Mouse (Mus musculus): ENCODE measurements around the gene Ildr2. TPM values are rescaled to one million over a fixed set of nuclear protein-coding genes. Genes with fewer than 3 reads are reported as not detected.

The Ildr2 gene
- polyA plus RNA-seq, 1 experiment, result not detected

GRCm38 (mm10) chr1:166344300-166345077 is 90.5 kb downstream of the Ildr2 start:
- no peaks in the 10 kb centered on the region; the same call in 1 of the 2 replicates for H3K9me3 ChIP-seq (ENCODE audit: control insufficient read depth, low read length)
- no peaks in the 10 kb centered on the region for H3K36me3 ChIP-seq (ENCODE audit: control insufficient read depth)
- no peak overlapping the region for H3K4me3 ChIP-seq (replicated peaks)
- H3K4me1 ChIP-seq (ENCODE audit: control insufficient read depth), result no peaks in the 10 kb centered on the region
- TF ChIP-seq GATA1 (IDR thresholded peaks at IDR 0.05; ENCODE audit: low read length), result no peak
- no peak for TF ChIP-seq TAL1 (IDR thresholded peaks at IDR 0.05; ENCODE audit: low read length)
- H3K27me3 ChIP-seq (ENCODE audit: control insufficient read depth), result peaks cover 2% of the 10 kb centered on the region; the same call in 1 of the 2 replicates

- no peaks in the 10 kb centered on the region for H3K4me1 ChIP-seq (ENCODE audit: control insufficient read depth)
- TF ChIP-seq TAL1 (IDR thresholded peaks at IDR 0.05; ENCODE audit: low read length) (no peak), GATA1 (IDR thresholded peaks at IDR 0.05; ENCODE audit: low read length) (no peak)
- H3K4me3 ChIP-seq (replicated peaks), result no peak overlapping the region
Observed at GRCm38 (mm10) chr1:166345602-166346001, 91.7 kb downstream of the Ildr2 start.

GRCm38 (mm10) chr1:166346906-166347305 is 93.0 kb downstream of the Ildr2 start:
- TF ChIP-seq TAL1 (IDR thresholded peaks at IDR 0.05; ENCODE audit: low read length), result no peak
- no peak for TF ChIP-seq GATA1 (IDR thresholded peaks at IDR 0.05; ENCODE audit: low read length)
- no peaks in the 10 kb centered on the region for H3K36me3 ChIP-seq (ENCODE audit: control insufficient read depth)
- H3K27me3 ChIP-seq (ENCODE audit: control insufficient read depth), result peaks cover 2% of the 10 kb centered on the region; the same call in 1 of the 2 replicates
- H3K4me3 ChIP-seq (replicated peaks), result no peak overlapping the region
- no peaks in the 10 kb centered on the region for H3K4me1 ChIP-seq (ENCODE audit: control insufficient read depth)
- H3K9me3 ChIP-seq (ENCODE audit: control insufficient read depth, low read length), result peaks cover 8% of the 10 kb centered on the region

More at GRCm38 (mm10) chr1:166345602-166346001, 91.7 kb downstream of the Ildr2 start:
- H3K36me3 ChIP-seq (ENCODE audit: control insufficient read depth), result no peaks in the 10 kb centered on the region
- peaks cover 4% of the 10 kb centered on the region for H3K9me3 ChIP-seq (ENCODE audit: control insufficient read depth, low read length)
- H3K27me3 ChIP-seq (ENCODE audit: control insufficient read depth), result peaks cover 2% of the 10 kb centered on the region; the same call in 1 of the 2 replicates

- Histone ChIP-seq H3K4me3 (replicated peaks) (no peak overlapping the region), H3K4me1 (ENCODE audit: control insufficient read depth) (no peaks in the 10 kb centered on the region), H3K27me3 (ENCODE audit: control insufficient read depth) (peaks cover 2% of the 10 kb centered on the region; the same call in 1 of the 2 replicates), H3K9me3 (ENCODE audit: control insufficient read depth, low read length) (peaks cover 8% of the 10 kb centered on the region), H3K36me3 (ENCODE audit: control insufficient read depth) (no peaks in the 10 kb centered on the region)
- TF ChIP-seq GATA1 (IDR thresholded peaks at IDR 0.05; ENCODE audit: low read length) (no peak), TAL1 (IDR thresholded peaks at IDR 0.05; ENCODE audit: low read length) (no peak)
Observed at GRCm38 (mm10) chr1:166349341-166349740, 95.4 kb downstream of the Ildr2 start.

GRCm38 (mm10) chr1:166349751-166350150 is 95.8 kb downstream of the Ildr2 start:
- Histone ChIP-seq H3K4me3 (replicated peaks) (no peak overlapping the region), H3K9me3 (ENCODE audit: control insufficient read depth, low read length) (peaks cover 8% of the 10 kb centered on the region), H3K27me3 (ENCODE audit: control insufficient read depth) (peaks cover 2% of the 10 kb centered on the region; the same call in 1 of the 2 replicates), H3K36me3 (ENCODE audit: control insufficient read depth) (no peaks in the 10 kb centered on the region), H3K4me1 (ENCODE audit: control insufficient read depth) (no peaks in the 10 kb centered on the region)
- no peak for TF ChIP-seq GATA1 (IDR thresholded peaks at IDR 0.05; ENCODE audit: low read length)
- TF ChIP-seq TAL1 (IDR thresholded peaks at IDR 0.05; ENCODE audit: low read length), result no peak

GRCm38 (mm10) chr1:166360157-166360855 is 106.4 kb downstream of the Ildr2 start:
- H3K9me3 ChIP-seq (ENCODE audit: control insufficient read depth, low read length), result no peaks in the 10 kb centered on the region
- no peak overlapping the region for H3K4me3 ChIP-seq (replicated peaks)
- H3K36me3 ChIP-seq (ENCODE audit: control insufficient read depth), result no peaks in the 10 kb centered on the region
- no peaks in the 10 kb centered on the region for H3K4me1 ChIP-seq (ENCODE audit: control insufficient read depth)
- TF ChIP-seq TAL1 (IDR thresholded peaks at IDR 0.05; ENCODE audit: low read length) (no peak), GATA1 (IDR thresholded peaks at IDR 0.05; ENCODE audit: low read length) (no peak)
- no peaks in the 10 kb centered on the region; the same call in 1 of the 2 replicates for H3K27me3 ChIP-seq (ENCODE audit: control insufficient read depth)

- no peaks in the 10 kb centered on the region; the same call in 1 of the 2 replicates for H3K9me3 ChIP-seq (ENCODE audit: control insufficient read depth, low read length)
- H3K36me3 ChIP-seq (ENCODE audit: control insufficient read depth), result no peaks in the 10 kb centered on the region
- no peaks in the 10 kb centered on the region; the same call in 1 of the 2 replicates for H3K27me3 ChIP-seq (ENCODE audit: control insufficient read depth)
- no peaks in the 10 kb centered on the region for H3K4me1 ChIP-seq (ENCODE audit: control insufficient read depth)
- H3K4me3 ChIP-seq (replicated peaks), result no peak overlapping the region
- TF ChIP-seq GATA1 (IDR thresholded peaks at IDR 0.05; ENCODE audit: low read length) (no peak), TAL1 (IDR thresholded peaks at IDR 0.05; ENCODE audit: low read length) (no peak)
Observed at GRCm38 (mm10) chr1:166360896-166361295, 107.0 kb downstream of the Ildr2 start.

GRCm38 (mm10) chr1:166361842-166362241 is 107.9 kb downstream of the Ildr2 start:
- H3K4me1 ChIP-seq (ENCODE audit: control insufficient read depth), result no peaks in the 10 kb centered on the region
- no peak overlapping the region for H3K4me3 ChIP-seq (replicated peaks)
- no peaks in the 10 kb centered on the region for H3K36me3 ChIP-seq (ENCODE audit: control insufficient read depth)
- TF ChIP-seq GATA1 (IDR thresholded peaks at IDR 0.05; ENCODE audit: low read length) (no peak), TAL1 (IDR thresholded peaks at IDR 0.05; ENCODE audit: low read length) (no peak)
- H3K27me3 ChIP-seq (ENCODE audit: control insufficient read depth), result no peaks in the 10 kb centered on the region; the same call in 1 of the 2 replicates
- H3K9me3 ChIP-seq (ENCODE audit: control insufficient read depth, low read length), result no peaks in the 10 kb centered on the region; the same call in 1 of the 2 replicates

- H3K9me3 ChIP-seq (ENCODE audit: control insufficient read depth, low read length), result no peaks in the 10 kb centered on the region; the same call in 1 of the 2 replicates
- H3K36me3 ChIP-seq (ENCODE audit: control insufficient read depth), result no peaks in the 10 kb centered on the region
- TF ChIP-seq TAL1 (IDR thresholded peaks at IDR 0.05; ENCODE audit: low read length) (no peak), GATA1 (IDR thresholded peaks at IDR 0.05; ENCODE audit: low read length) (no peak)
- no peaks in the 10 kb centered on the region; the same call in 1 of the 2 replicates for H3K27me3 ChIP-seq (ENCODE audit: control insufficient read depth)
- no peaks in the 10 kb centered on the region for H3K4me1 ChIP-seq (ENCODE audit: control insufficient read depth)
- H3K4me3 ChIP-seq (replicated peaks), result no peak overlapping the region
Observed at GRCm38 (mm10) chr1:166362659-166363058, 108.7 kb downstream of the Ildr2 start.
